Mouse (Mus musculus) forelimb bud, embryonic 11.5 days (tissue): ENCODE results near the gene Rsbn1l.

ENCODE experiments used
- DNase-seq: peaks from one replicate; pipeline ENCODE4 v3.0.0-alpha.2; 2012; ENCODE audit warnings: low read depth, low spot score

Gene Rsbn1l

DNA sequence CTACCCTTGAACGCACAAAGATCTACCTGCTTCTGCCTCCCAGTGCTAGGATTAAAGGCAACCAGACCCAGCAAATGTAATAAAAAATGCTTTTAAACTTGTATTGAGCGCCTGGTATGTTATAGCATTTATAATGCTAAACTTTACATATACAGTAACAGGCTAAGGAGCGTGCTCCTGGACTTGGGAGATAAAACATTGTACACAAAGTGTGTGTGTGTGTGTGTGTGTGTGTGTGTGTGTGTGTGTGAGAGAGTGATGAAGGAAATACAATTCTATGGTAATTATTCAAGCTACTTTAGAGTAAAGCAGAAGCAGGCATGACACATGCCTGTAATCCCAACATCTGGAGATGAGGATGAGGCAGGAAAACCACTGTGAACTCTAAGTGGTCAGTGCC is at the start of gene Rsbn1l:
TSS of gene Rsbn1l (minus strand) at position 101 of the 400 bp plus-strand sequence.
- DNase-seq: no peak

DNA sequence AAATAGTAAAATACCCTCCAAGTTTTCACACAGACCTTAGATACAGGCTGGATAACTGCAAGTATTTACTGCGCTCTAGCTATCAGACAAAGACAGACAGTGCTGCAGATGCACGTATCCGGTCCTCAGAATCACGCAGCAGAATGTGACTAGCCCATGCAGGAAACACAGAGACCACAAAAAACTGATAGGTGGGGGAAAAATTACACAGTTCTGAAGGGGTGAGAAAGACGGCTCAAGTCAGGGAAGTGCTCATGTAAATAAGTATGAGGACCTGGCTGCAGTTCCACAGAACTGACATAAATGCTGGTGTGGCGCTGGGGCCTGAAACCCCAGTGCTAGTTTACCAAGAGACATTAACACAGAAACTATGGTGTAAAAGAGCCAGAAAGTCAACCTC is 46.5 kb upstream of the Rsbn1l start:
- no peak for DNase-seq

DNA sequence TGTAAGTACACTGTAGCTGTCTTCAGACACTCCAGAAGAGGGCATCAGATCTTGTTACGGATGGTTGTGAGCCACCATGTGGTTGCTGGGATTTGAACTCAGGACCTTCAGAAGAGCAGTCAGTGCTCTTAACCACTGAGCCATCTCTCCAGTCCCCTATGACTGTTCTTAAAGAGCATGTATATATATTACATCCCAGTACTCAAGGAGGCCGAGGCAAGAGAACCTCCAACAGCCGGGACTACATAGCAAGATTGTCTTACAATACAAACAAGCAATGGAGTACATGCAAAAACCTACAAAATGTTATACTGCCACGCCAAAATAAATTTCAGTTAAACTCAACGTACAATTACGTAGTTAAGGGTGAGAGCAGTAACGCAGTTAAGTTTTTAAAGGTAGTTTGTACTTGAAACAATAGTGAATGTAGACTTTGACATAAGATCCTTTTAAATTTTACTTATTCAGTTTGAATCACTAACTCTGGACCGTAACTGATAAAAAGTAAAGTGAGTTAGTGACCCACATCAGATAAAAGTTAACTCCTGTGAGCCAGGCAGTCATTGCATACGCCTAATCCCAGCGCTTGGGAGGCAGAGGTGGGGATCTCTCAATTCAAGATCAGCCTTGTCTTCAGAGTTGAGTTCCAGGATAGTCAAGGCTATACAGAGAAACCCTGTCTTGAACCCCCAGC is 45.6 kb upstream of the Rsbn1l start:
- no peak for DNase-seq

- DNase-seq: no peak
Measured at GRCm38 (mm10) chr5:20998427-20998826, 42.2 kb upstream of the Rsbn1l start.

DNA sequence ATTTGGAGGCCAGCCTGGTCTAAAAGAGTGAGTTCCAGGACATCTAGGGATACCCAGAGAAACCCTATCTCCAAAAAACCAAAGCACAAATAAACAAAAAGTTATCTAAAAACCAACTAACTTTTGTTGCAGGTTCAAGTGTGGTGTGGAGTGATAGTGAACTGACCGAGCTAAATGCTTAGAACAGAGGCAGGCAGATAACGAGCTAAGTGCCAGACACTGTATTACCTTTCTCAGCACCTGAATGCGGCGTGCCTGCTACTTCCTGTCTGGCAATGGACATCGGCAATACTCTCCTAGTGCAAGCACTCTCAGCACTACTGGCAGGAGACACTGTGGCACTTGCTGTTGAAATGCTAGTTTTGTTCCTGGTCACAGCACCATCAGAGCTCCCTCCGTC is 41.4 kb upstream of the Rsbn1l start:
- no peak for DNase-seq

- no peak for DNase-seq
Measured at GRCm38 (mm10) chr5:20990062-20990809, 34.0 kb upstream of the Rsbn1l start.

GRCm38 (mm10) chr5:20986271-20986670 is 30.1 kb upstream of the Rsbn1l start:
- no peak for DNase-seq

- no peak for DNase-seq
Measured at GRCm38 (mm10) chr5:20983505-20983904, 27.3 kb upstream of the Rsbn1l start.

DNA sequence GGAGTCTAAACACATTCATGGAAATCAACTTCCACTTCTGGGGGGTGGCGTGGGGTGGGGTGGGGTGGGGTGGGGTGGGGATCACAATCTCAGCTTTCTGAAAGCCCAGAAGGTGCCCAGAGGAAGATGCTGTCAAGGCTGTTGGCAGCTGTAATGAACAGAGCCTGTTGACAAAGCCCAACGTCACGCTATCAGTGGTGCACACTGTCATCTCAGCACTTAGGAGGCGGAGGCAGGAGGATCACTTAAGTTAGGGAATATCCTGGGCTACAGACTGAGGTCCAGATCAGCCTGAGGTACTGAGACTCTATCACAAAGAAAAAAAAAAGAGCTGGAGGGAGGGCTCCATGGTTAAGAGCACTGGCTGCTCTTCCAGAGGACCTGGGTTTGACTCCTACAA is 18.5 kb upstream of the Rsbn1l start:
- no peak for DNase-seq

GRCm38 (mm10) chr5:20973999-20974398 is 17.8 kb upstream of the Rsbn1l start:
- peak; percentile 67 for DNase-seq

DNA sequence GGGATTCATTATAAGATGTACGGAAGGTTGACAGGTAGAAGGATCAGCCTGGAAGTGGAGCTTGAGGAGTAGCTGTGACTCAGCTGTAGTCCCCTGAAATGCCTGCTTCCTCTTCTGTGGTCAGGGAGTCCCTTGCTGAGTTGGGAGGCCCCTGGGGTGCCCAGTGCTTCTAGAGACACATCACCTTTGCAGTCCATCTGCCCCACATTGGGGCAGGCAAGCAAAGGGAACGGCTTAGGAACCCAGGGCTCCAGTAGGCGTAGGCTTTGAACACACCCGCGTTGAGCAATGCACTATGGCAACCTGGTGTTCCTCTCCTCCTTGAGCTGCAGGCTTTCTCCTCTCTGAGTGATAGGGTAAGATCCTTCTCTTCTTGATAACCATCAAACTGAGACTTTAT is 16.9 kb upstream of the Rsbn1l start:
- DNase-seq: no peak

GRCm38 (mm10) chr5:20968963-20969362 is 12.8 kb upstream of the Rsbn1l start:
- peak; percentile 18 for DNase-seq

DNA sequence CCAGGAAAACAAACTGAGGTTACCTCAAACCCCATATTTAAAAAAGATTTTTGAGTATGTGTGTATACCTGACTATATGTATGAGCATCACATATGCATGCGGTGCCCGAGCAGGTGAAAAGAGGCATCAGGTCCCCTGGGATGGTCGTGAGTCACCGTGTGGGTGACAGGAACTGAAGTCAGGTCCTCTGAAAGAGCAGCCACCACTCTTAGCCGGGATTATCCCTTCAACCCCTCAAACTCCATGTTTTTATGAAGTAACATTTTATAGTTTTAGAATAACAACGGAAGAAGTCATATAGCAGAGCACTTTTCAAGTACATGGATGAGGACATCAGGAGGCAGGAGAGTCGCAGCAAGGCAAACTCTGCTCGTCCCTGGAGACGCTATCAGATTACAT is 12.3 kb upstream of the Rsbn1l start:
- DNase-seq: no peak

- no peak for DNase-seq
Measured at GRCm38 (mm10) chr5:20967942-20968341, 11.7 kb upstream of the Rsbn1l start.

- no peak for DNase-seq
Measured at GRCm38 (mm10) chr5:20964446-20964845, 8.2 kb upstream of the Rsbn1l start.

DNA sequence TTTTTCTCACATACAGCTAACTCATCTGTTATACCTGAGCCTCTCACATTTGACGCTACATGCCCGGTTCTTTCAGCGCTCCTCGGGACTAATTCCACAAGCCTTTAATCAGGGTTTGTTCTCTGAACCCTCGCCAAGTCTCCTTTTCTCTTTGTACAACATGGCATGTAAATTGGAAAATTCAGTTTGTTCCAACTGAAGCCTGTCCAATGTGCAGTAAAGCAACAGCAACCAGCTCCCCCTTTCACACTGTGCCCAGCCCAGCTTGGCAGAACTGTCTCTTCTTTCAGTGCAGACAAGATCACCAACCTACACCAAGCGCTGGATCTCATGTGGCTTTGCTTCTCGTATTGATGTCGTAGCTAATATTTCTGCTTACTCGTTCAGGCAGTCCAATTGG is 7.1 kb upstream of the Rsbn1l start:
- no peak for DNase-seq

GRCm38 (mm10) chr5:20960927-20961326 is 4.7 kb upstream of the Rsbn1l start:
- no peak for DNase-seq

DNA sequence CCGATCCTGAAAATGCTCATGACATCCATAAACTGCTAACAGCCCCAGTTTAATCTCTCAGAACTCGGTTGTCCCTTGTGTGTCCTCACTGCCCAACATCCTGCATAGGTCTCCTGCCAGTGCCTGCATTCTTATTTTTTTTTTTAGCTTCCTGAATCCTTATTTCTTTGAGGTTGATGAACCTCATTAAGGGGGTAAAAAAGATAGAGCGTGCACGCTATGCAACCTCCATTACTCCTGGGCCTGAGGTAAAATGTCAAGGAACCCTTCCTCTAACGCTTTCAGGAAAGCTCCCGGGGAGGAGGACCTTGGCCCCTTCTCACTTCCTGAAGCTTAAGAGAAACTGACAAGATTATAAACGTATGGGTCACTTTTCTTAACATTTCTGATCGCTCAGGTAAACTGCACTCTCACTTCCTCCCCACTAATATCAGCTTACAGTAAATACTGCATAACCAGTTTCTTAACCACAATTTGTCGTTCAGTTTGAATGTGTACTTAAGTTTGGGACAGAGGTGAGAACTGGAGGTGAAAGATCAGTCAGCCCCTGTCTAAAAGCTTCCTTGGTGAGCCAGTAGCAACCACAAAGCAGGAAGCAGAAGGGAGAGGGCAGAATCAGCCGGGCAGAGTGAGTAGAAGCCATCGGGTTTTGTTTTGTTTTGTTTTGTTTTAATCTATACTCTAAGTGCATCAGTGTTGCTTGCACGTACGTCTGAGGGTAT is 923 bp downstream of the Rsbn1l start:
- no peak for DNase-seq

DNA sequence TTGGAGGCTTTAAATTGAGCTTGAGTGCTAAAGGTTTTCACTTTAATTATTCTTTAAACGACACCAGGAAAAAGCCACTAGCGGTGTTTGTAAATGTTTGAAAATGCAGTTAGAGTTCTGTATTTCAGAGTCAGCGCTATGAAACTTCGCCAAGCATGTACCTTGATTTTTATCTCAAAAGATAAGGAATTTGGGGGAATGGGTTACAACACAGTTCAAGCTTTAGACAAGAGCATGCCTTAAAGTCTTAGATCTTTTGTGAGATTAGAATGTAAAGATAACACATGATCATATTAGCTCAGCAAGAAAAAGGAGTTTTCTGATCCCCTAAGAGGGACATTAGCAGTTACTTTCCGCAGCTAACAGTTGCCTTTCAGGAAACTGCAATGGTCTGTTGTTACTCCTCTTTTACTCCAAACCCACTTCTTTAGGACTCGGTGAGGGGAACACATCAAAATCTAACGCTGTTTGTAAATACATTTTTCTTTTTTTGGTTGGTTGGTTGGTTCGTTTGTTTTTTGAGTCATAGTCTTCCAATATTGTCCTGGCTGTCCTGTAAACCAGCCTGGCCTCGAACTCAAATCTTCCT is 3.8 kb downstream of the Rsbn1l start:
- no peak for DNase-seq

GRCm38 (mm10) chr5:20951666-20952281 is 4.4 kb downstream of the Rsbn1l start:
- peak; percentile 95 for DNase-seq

- DNase-seq: peak; percentile 40
Measured at GRCm38 (mm10) chr5:20950855-20951650, 5.1 kb downstream of the Rsbn1l start.
